Mouse (Mus musculus) limb, embryonic 12.5 days (tissue): Measurements from ENCODE around the gene Olfr31. TPM values are rescaled to one million over a fixed set of nuclear protein-coding genes. Genes with fewer than 3 reads are reported as not detected.
A peak's percentile ranks its signal among the peaks of the same experiment; 100 is the strongest.

Source experiments
- ATAC-seq: fragments of 200-750 bp; cut with Nextera tagmentation; 2 replicates; pipeline ENCODE4 v1.8.0; 2017; ENCODE audit warnings: low read depth, moderate TSS enrichment; ENCODE audit not compliant: insufficient number of reproducible peaks, insufficient read depth, low FRiP score, low TSS enrichment
- H3K27ac ChIP-seq: fragments of 300-500 bp; sonication (generic); 2 replicates; pipeline ENCODE4 v1.5.1; 2016; ENCODE audit warnings: mild to moderate bottlenecking, moderate library complexity
- H3K27me3 ChIP-seq: fragments of 300-500 bp; sonication (generic); 2 replicates; pipeline ENCODE4 v1.6.1; 2016; ENCODE audit warnings: mild to moderate bottlenecking, moderate library complexity
- H3K36me3 ChIP-seq: fragments of 300-500 bp; sonication (generic); 2 replicates; pipeline ENCODE4 v1.6.1; 2016; ENCODE audit warnings: mild to moderate bottlenecking, moderate library complexity
- H3K4me1 ChIP-seq: fragments of 300-500 bp; sonication (generic); replicated peaks from 2 replicates; pipeline ENCODE4 v1.6.1; 2016
- H3K4me2 ChIP-seq: fragments of 300-500 bp; sonication (generic); 2 replicates; pipeline ENCODE4 v1.6.1; 2016; ENCODE audit warnings: mild to moderate bottlenecking, moderate library complexity
- H3K4me3 ChIP-seq: fragments of 300-500 bp; sonication (generic); replicated peaks from 2 replicates; pipeline ENCODE4 v1.5.1; 2016; ENCODE audit warnings: mild to moderate bottlenecking
- H3K9ac ChIP-seq: fragments of 300-500 bp; sonication (generic); replicated peaks from 2 replicates; pipeline ENCODE4 v1.6.1; 2016; ENCODE audit warnings: mild to moderate bottlenecking, moderate library complexity
- H3K9me3 ChIP-seq: fragments of 300-500 bp; sonication (generic); 2 replicates; pipeline ENCODE4 v1.6.1; 2016; ENCODE audit warnings: mild to moderate bottlenecking, moderate library complexity
- WGBS: fragments of 180-500 bp; shearing (Covaris S2); methylation state at CpG from one replicate; pipeline ENCODE4 v1.1.7; 2016; 5-methylcytosine and 5-hydroxymethylcytosine counted together
- polyA plus RNA-seq: library from polyadenylated mRNA; unstranded; fragments of >200 nt; fragmentation: Nextera tagmentation; extraction: Ambion mirVana; gene quantifications from 2 replicates; pipeline ENCODE4 v1.2.1, GENCODE M21; 2016

The Olfr31 gene
- polyA plus RNA-seq, 1 experiment from 2014 or later = not detected

DNA sequence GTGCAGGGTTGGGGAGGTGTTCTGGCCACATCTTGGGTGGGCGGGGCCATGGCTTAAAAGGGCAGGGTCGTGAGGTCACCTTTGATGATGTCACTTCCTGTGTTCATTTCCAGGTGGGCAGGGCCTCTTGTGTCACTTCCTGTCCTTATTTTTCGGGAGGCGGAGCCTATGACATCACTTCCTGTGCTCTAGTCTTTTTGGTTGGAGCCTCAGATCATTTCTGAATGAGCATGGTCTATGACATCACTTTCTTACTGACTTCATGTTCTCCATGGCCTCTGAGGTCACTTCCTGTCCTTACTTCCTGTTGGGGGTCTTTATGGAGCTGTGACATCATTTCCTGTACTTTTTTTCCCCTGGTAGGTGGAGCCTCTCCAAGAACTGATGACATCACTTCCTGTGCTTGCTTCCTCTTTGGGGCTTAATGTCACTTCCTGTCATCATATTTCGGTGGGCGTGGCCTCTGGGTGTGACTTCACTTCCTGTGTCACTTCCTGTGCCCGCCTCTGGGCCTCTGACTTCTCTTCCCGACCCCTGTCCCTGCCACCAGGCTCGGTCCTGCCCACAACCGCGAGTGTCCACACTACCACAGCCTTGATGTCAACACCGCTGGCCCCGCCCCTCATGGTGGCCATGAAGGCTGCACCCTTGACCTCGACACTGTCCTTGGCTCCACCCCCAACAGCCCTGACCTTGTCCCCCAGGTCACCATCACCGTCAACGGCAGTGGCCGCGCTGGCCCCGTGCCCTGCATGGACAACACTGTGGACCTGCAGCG is 27.0 kb downstream of the Olfr31 start:
- no peak overlapping the region for H3K27ac ChIP-seq
- 98% methylated on average over 20 of the region's 20 CpGs for WGBS

DNA sequence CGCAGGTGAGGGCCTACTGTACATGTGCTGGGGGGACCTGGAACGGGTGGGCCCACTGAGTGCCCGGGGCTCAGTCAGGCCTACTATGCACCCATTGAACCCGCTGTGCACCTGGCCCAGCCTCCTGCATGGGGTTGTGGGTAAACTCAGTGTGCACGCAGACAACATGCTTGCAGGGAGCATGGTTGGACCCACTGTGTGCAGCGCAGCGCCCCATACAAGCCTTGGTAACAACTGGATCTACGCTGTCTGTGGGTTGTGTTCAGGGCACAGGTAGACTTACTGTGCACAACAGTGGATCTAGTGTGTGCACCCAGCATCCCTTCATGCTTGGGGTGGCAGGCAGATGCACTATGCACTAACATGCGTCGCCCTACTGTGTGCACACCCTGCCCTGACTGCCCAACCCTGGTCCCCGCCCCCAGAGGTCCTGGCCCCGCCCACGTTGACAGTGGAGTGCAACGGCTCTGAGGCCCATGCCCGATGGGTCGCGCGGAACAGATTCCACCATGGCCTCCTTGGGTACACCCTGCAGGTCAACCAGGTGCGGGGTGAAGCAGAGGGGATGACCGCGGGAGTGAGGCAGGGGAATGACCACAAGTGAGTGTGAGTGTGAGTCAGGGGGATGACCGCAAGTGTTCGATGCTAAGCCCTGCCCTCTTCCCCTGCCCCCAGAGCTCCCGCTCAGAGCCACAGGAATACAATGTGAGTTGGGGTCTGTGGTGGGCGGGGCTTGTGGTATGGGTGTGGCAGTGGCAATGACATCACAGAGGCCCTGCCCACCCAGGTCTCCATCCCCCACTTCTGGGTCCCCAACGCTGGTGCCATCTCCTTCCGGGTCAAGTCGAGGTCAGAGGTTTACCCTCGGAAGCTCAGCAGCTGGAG is 27.9 kb downstream of the Olfr31 start:
- H3K9ac ChIP-seq = no peak overlapping the region
- peaks cover 86% of the 10 kb centered on the region for H3K9me3 ChIP-seq
- H3K36me3 ChIP-seq = peaks cover 31% of the 10 kb centered on the region; the same call in 1 of the 2 replicates
- H3K4me2 ChIP-seq = no peak overlapping the region
- no peak overlapping the region for H3K27ac ChIP-seq
- H3K27me3 ChIP-seq = no peaks in the 10 kb centered on the region
- ATAC-seq = no peak
- no peaks in the 10 kb centered on the region for H3K4me1 ChIP-seq
- H3K4me3 ChIP-seq = no peak overlapping the region
- 97% methylated on average over 29 of the region's 29 CpGs for WGBS

More for the DNA sequence above, 27.0 kb downstream of the Olfr31 start:
- Histone ChIP-seq H3K9me3 (peaks cover 78% of the 10 kb centered on the region), H3K36me3 (peaks cover 30% of the 10 kb centered on the region; the same call in 1 of the 2 replicates), H3K9ac (no peak overlapping the region), H3K4me3 (no peak overlapping the region), H3K4me1 (no peaks in the 10 kb centered on the region), H3K4me2 (no peak overlapping the region), H3K27me3 (no peaks in the 10 kb centered on the region)
- no peak for ATAC-seq

DNA sequence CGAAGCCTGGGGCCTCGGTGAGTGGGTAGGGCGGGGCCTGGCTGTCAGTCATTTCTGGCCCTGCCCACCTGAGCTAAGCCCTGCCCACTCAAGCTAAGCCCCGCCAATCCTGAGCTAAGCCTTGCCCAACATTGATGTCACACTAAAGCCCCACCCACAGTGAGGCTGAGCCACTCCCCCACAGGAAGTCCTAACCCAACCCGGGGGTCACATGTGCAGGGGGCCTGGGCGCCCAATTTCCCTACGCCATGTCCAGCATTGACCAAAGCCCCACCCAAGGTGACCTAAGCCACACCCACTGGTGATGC is 28.5 kb downstream of the Olfr31 start:
- 97% methylated on average over 7 of the region's 7 CpGs for WGBS
- H3K4me2 ChIP-seq = no peak overlapping the region
- H3K9me3 ChIP-seq = peaks cover 87% of the 10 kb centered on the region
- H3K27me3 ChIP-seq = no peaks in the 10 kb centered on the region
- H3K4me3 ChIP-seq = no peak overlapping the region
- no peak overlapping the region for H3K27ac ChIP-seq
- ATAC-seq = no peak
- no peak overlapping the region for H3K9ac ChIP-seq
- peaks cover 32% of the 10 kb centered on the region; the same call in 1 of the 2 replicates for H3K36me3 ChIP-seq
- no peaks in the 10 kb centered on the region for H3K4me1 ChIP-seq

DNA sequence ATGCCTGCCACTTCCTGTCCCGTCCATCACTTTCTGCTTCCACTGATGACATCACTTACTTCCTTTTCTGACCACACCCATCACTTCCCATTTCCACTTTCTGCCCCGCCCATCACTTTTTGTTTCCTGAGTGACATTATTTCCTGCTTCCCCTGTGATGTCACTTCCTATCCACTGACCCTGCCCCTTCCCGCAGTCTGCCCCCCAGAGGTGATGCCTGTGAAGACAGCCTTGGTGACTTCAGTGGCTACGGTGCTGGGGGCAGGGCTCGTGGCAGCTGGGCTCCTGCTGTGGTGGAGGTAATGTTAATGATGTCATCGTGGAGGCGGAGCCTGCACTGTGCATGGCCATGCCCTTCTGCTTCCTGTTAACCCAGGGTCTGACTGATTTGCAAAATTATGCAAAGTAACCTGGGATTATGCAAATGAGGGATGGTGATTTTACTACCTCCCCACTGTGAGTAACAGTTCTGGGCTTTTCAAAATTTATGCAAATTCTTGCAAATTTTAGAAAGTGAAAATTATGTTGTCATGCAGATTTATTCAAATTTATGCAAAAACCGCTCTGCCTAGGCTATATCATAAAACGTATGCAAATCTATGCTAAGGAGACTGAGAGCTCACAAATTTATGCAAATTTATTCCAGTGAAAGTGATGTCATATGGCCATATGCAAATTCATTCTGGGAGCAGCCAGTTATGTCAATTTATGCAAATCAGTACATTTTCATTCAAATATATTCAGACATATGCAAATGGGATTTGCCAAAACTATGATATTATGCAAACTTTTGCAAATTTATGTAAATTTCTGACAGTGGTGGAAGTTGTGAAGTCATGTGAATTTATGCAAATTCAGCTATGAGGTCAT is 29.3 kb downstream of the Olfr31 start:
- Histone ChIP-seq H3K36me3 (peaks cover 32% of the 10 kb centered on the region; the same call in 1 of the 2 replicates), H3K9me3 (peaks cover 83% of the 10 kb centered on the region), H3K4me3 (no peak overlapping the region), H3K9ac (no peak overlapping the region), H3K27me3 (no peaks in the 10 kb centered on the region), H3K4me2 (no peak overlapping the region), H3K4me1 (no peaks in the 10 kb centered on the region), H3K27ac (no peak overlapping the region)
- 96% methylated on average over 9 of the region's 9 CpGs for WGBS
- no peak for ATAC-seq

DNA sequence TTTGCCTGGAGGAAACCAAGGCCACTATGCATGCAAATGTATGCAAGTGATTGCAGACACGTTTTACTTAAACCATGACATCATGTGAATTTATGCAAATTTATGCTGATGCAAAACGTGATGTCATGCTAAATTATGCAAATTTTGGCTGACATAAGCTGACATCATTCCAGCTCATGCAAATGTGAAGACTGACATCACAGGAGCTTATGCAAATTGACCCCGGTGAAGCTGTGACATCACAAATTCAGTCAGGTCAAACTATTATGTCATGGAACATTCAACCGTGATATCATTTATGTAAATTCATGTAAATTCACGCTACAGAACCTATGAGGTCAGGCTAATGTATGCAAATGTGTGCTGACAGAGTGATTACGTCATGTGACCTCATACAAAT is 30.0 kb downstream of the Olfr31 start:
- Histone ChIP-seq H3K4me1 (no peaks in the 10 kb centered on the region), H3K9me3 (peaks cover 77% of the 10 kb centered on the region), H3K27ac (no peak overlapping the region), H3K36me3 (peaks cover 32% of the 10 kb centered on the region; the same call in 1 of the 2 replicates), H3K4me2 (no peak overlapping the region), H3K27me3 (no peaks in the 10 kb centered on the region), H3K9ac (no peak overlapping the region), H3K4me3 (no peak overlapping the region)
- 81% methylated on average over 6 of the region's 6 CpGs for WGBS
- no peak for ATAC-seq

DNA sequence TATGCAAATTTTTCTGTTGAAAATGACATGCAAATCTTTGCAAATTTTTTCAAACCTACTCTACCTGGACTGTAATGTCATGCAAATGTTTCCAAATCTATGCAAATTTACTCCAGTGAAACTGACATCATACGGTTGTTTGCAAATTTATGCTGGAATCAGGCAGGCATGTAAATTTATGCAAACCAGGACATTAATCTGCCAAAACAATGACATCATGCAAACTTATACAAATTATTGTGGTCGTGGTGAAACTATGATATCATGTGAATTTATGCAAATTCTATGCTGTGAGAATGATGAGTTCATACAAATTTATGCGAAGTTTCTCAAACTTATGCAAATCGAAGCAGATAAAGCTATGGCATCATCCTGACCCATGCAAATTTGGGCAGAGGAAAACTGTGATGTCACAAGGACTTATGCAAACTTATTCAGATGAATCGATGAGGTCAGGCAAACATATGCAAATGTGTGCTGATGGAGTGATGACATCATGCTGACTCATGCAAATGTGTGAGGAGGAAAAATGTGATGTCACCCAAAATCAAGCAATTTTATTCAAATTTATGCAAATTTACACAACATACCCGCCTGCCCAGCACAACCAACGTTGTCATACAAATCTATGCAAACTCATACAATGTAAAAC is 30.6 kb downstream of the Olfr31 start:
- Histone ChIP-seq H3K27me3 (no peaks in the 10 kb centered on the region), H3K4me1 (no peaks in the 10 kb centered on the region), H3K4me2 (no peak overlapping the region), H3K9me3 (peaks cover 71% of the 10 kb centered on the region), H3K4me3 (no peak overlapping the region), H3K36me3 (peaks cover 27% of the 10 kb centered on the region; the same call in 1 of the 2 replicates), H3K9ac (no peak overlapping the region), H3K27ac (no peak overlapping the region)
- ATAC-seq = no peak
- WGBS = 93% methylated on average over 7 of the region's 7 CpGs

DNA sequence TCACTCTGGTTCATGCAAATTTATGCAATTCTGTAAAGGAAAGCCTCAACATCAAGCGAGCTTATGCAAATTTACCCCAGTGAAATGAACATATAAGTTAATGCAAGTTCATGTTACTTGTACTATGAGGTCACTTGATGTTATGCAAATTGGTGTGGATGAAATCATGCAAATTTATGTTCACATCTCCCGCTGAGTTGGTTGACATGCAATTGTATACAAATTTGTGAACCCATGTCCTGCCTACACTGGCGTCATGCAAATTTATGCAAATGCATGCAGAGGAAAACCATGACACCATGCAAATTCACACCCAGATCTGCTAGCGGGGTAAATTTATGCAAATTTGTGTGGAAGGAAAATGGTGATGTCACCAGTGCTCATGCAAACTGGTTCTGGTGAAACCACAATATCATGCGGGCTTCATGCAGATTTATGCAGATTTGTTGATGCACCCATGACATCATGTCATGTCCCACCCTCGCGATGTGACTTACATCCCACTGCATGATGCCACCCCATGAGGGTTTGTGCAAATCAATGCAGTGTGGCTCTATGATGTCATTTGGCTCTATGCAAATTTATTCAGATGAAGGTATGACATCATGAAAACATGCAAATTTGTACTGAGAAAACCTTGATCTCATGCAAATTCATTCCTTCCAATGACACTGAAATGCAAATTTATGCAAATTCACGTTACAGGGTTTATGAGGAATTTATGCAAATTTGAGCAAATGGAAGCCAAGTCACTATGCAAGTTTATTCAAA is 31.3 kb downstream of the Olfr31 start:
- 94% methylated on average over 8 of the region's 8 CpGs for WGBS
- H3K4me2 ChIP-seq = no peak overlapping the region
- ATAC-seq = no peak
- H3K9me3 ChIP-seq = peaks cover 64% of the 10 kb centered on the region
- no peak overlapping the region for H3K9ac ChIP-seq
- H3K36me3 ChIP-seq = peaks cover 23% of the 10 kb centered on the region; the same call in 1 of the 2 replicates
- no peak overlapping the region for H3K27ac ChIP-seq
- H3K4me3 ChIP-seq = no peak overlapping the region
- H3K4me1 ChIP-seq = no peaks in the 10 kb centered on the region
- H3K27me3 ChIP-seq = no peaks in the 10 kb centered on the region

DNA sequence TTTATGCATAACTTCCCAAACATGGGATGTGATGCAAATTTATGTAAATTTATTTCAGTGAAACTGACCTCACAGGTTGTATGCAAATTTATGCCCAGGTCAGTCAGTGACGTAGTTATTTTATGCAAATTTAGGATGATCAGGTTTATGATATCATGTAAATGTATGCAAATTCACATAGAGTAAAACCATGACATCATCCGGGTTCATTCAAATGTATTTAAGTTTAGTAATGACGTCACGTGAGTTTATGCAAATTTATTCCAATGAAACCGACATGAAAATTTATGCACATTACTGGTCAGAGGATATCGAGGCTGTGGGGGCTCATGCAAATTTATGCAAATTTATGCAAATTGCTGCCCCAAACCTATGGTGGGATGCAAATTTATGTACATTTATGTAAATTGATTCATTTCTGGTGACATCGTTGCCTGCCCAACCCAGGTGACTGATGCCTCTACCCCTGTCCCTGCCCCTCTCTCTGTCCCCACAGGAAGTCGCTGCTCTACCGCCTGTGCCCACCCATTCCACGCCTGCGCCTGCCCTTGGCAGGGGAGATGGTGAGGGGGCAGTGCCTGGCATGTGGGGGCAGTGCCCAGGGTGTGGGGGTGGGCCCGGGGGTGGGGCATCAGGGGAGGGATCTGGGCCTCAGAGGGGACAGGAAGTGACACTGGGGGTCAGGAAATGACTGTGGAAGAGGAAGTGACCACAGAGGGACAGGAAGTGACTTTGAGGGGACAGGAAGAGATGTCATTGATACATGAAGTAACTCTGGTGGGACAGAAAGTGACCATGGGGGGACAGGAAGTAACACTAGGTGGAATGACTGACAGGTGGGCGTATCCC is 32.1 kb downstream of the Olfr31 start:
- H3K9ac ChIP-seq = no peak overlapping the region
- 93% methylated on average over 13 of the region's 13 CpGs for WGBS
- H3K4me3 ChIP-seq = no peak overlapping the region
- no peak overlapping the region for H3K4me2 ChIP-seq
- no peak for ATAC-seq
- no peaks in the 10 kb centered on the region for H3K27me3 ChIP-seq
- H3K9me3 ChIP-seq = peaks cover 55% of the 10 kb centered on the region
- no peaks in the 10 kb centered on the region for H3K4me1 ChIP-seq
- no peak overlapping the region for H3K27ac ChIP-seq
- peaks cover 19% of the 10 kb centered on the region; the same call in 1 of the 2 replicates for H3K36me3 ChIP-seq

DNA sequence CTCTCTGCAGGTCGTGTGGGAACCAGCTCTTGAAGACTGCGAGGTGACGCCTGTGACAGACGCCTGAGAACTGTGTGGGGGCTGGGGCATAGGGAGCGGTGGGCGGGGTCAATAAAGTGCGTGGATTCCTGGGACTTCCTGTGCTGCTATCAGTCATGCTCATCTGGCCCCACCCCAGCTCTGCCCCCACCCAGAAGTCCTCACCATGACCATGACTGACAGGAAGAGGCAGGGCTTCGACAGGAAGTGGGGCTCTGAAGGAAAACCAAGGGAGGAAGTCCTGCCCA is 32.7 kb downstream of the Olfr31 start:
- peaks cover 50% of the 10 kb centered on the region for H3K9me3 ChIP-seq
- H3K27ac ChIP-seq = no peak overlapping the region
- H3K36me3 ChIP-seq = peaks cover 13% of the 10 kb centered on the region; the same call in 1 of the 2 replicates
- H3K9ac ChIP-seq = no peak overlapping the region
- 92% methylated on average over 8 of the region's 8 CpGs for WGBS
- ATAC-seq = 0 out of 2 replicates have a peak, but pooled peaks have one; percentile 18
- H3K4me3 ChIP-seq = no peak overlapping the region
- H3K27me3 ChIP-seq = no peaks in the 10 kb centered on the region
- no peaks in the 10 kb centered on the region for H3K4me1 ChIP-seq
- H3K4me2 ChIP-seq = no peak overlapping the region
